Mouse (Mus musculus): Measurements from ENCODE around the gene Hist1h4d.
"Not testable (repeated sequence)": the region's sequence is repeated elsewhere in the genome, so short reads cannot be mapped to it uniquely, and the experiment has no call there.

Gene Hist1h4d

DNA sequence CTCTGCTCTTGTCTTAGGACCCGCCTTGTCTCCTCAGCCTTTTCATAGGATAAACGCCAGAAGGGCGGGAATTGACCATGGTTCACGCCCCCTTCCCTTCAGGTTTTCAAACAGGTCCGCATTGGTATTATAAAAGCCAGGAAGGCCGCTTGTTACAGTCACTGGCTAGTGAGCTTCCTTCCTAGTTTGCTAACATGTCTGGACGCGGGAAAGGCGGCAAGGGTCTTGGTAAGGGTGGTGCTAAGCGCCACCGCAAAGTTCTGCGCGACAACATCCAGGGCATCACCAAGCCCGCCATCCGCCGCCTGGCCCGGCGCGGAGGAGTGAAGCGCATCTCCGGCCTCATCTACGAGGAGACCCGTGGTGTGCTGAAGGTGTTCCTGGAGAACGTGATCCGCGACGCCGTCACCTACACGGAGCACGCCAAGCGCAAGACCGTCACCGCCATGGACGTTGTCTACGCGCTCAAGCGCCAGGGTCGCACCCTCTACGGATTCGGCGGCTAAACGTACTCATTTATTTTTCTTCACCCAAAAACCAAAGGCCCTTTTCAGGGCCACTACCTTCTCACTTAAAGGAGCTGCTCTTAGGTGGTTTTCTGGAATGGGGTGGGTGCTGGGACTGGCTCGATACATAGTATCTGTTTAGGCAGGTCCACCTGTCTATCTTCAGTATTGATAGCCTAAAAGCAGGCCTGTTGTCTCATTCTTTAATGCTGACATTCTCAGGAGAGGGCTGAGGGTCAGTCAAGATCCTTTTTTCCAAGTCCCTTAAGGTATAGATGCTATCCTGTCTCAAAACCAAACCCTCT, at the start of gene Hist1h4d:
Gene Hist1h4d, plus strand, starts transcription at position 191 of the 811 bp plus-strand sequence.
- in situ Hi-C loops (cut with MboI, MseI), result loop anchor here in 1 of 2 experiments (5.0 kb wide), 1 partner anchor 49 kb away; the partner anchor contains the start of genes Hist1h2af and Hist1h4h

DNA sequence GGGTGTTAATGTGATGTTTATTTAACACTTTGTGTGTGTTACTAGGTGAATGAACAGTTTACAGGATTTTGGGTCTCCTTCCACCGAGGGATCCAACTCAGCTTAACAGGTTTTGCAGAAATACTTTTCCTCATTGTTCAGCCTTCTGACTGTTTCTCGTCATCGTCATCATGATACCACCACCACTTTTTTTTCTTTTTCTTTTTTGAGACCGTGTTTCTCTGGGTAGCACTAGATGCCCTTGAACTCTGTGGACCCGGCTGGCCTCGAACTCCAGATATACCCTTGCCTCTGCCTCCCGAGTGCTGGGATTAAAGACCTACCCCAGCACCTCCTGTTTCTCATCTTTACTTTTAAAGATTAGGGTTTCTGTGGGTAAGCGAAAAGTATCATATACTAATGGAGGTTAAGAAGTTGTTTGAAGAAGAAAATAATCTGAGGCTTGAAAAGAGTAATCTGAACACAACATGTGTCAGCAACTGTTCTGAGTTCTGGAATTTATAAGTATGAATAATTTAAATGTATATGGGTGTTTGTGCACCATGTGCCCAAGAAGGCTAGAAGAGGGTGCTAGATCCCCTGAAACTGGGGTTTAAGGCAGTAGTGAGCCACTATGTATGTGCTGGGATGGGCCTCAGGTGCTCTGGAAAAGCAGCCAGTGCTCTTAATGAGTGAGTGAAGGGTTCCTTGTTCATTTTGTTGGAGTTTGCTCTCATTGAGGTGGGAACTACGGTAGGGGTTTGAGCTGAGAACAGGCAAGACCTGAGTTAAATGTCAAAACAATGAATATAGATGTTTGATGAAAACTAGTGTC, 48.9 kb upstream of the Hist1h4d start:
- in situ Hi-C loops (cut with MboI, MseI), result loop anchor here in 1 of 2 experiments (5.0 to 10.0 kb wide), 3 partner anchors 50 to 1818 kb away; partner anchors contain the start of genes Hist1h2ai, Hist1h2an, Hist1h2bl and Hist1h2bp

DNA sequence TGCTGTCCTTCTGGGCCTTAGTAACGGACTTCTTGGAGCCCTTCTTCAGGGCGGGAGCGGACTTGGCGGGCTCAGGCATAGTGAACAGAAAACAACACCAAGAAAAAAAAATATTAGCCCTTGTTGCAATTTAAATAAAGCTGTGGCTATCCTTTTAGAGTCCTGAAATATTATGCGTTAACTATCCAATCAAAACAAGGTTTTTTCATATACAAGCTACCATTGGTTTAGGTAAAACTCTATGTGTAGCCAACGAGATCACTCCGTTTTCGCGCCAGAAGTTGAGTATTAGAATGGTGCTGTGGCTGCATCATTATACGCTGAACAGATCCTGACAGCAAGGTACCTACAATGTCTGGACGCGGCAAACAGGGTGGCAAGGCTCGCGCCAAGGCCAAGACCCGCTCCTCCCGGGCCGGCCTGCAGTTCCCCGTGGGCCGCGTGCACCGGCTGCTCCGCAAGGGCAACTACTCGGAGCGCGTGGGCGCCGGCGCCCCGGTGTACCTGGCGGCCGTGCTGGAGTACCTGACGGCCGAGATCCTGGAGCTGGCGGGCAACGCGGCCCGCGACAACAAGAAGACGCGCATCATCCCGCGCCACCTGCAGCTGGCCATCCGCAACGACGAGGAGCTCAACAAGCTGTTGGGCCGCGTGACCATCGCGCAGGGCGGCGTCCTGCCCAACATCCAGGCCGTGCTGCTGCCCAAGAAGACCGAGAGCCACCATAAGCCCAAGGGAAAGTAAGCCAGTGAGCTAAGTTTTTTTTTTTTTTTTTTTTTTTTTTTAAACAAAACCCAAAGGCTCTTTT, 47.6 kb upstream of the Hist1h4d start, which contains the start of gene Hist1h2af:
Gene Hist1h2af, plus strand, starts transcription at position 347 of the 808 bp plus-strand sequence.
- in situ Hi-C loops (cut with MboI, MseI), result loop anchor here in 1 of 2 experiments (5.0 to 10.0 kb wide), 3 partner anchors 49 to 1819 kb away; partner anchors contain the start of genes Hist1h2ai, Hist1h2an, Hist1h2bl and Hist1h2bp

DNA sequence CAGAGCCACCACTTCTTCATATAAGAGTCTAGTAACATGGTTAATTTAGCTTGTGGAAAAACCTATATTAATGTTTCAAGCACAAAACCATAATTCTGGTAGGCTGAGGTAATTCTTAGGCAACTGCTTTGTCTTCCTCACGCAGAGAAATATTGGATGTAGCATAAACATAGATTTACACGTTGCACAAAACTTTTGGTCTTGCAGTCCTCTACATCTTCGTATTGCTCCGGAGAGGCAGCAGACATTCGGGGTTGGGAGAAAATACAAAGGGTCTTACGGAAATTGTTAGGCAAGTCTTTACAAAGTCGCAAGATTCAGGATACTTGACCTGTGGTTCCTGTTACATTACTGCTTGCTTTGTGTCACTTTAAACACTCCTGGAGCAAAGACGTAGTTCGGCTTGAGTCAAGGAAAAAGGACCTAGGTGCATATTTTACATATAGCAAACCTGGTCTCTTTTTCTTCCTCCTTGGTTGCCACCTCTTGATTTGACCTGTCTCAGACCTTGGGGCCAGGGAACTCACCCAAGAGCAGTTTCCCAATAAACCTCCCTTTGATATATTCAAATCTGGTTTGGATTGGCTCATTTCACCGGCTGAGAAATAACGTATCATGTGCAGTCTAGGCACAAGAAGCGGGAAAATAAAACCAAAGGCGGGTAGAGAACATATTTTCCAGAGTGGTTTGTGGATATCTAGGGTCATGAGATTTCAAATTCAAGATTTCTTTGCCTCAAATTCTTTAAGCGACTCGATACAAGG, 46.8 kb upstream of the Hist1h4d start:
- in situ Hi-C loops (cut with MboI, MseI), result loop anchor here (5.0 to 10.0 kb wide), 6 partner anchors 43 to 1820 kb away; partner anchors contain the start of genes Hist1h2ai (in 2 of the 2), Hist1h2bl (in 2 of the 2), Hist1h3h (in 2 of the 2) and Hist1h2ah (in 1 of the 2)

DNA sequence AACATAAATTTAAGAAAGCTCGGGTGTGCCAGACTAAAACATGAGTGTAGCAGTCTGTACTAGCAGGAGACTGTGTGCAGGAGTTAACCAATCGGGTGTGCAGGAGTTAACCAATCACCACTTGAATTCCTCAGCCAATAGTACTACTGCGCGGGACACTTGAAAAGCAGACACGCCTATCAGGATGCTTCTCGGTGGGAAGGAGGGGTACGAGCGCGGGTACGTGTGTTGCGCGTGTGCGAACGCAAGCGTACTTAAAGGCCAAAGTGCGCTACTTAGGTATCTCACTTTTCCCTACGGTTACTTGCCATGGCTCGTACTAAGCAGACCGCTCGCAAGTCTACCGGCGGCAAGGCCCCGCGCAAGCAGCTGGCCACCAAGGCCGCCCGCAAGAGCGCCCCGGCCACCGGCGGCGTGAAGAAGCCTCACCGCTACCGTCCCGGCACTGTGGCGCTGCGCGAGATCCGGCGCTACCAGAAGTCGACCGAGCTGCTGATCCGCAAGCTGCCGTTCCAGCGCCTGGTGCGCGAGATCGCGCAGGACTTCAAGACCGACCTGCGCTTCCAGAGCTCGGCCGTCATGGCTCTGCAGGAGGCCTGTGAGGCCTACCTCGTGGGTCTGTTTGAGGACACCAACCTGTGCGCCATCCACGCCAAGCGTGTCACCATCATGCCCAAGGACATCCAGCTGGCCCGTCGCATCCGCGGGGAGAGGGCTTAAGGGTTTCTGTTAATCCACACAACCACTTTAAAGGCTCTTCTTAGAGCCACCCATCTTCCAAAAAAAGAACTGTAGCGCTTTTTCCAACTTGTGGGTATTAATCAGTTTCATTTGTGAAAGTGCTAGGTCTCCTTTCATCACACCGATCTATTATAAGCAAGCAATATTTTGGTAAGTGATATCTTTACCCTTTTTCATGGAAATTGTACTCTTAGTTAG, 46.0 kb upstream of the Hist1h4d start, which contains the start of gene Hist1h3g:
Gene Hist1h3g, plus strand, starts transcription at position 286 of the 939 bp plus-strand sequence.
- in situ Hi-C loops (cut with MboI, MseI), result loop anchor here (5.0 to 10.0 kb wide), 4 partner anchors 42 to 1821 kb away; partner anchors contain the start of genes Hist1h2ai (in 2 of the 2), Hist1h2bl (in 2 of the 2), Hist1h3h (in 2 of the 2) and Hist1h2ah (in 1 of the 2)

DNA sequence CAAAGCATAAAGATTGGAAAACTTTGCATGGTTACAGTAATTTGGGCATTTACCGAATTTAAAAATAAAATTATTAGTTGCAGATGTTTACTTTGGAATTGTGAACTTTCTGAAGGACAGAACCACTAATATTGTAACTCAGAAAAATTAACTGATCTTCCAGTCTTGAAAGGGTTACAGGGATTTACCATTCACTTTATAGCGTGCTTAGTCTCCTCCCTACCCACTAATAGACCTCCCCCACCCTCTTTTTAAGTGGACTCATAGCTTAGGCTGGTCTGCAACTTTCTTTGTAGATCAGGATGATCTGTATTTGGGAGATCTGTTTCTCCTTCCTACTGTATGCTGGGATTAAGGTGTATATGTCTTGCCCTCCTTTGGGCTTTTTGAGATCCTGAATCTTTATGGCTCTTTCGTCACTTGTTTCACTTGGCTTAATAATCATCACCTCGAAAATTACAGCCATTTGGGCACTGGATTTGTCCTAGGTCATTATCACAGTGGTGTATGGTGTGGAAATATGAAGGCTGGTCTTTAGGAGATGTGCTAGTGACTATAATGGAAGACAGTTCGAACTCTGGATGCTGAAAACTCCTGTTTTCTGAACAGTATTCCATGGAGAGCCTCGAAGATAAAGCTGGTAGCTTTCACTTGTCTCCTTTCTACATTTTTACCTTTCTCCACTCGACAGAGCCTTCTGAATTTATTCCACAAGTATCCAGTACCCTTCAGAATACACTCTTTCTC, 45.1 kb upstream of the Hist1h4d start:
- in situ Hi-C loops (cut with MboI, MseI), result loop anchor here (5.0 to 10.0 kb wide), 4 partner anchors 41 to 1821 kb away; partner anchors contain the start of genes Hist1h2ai (in 2 of the 2), Hist1h2bl (in 2 of the 2), Hist1h3h (in 2 of the 2) and Hist1h2ah (in 1 of the 2)

DNA sequence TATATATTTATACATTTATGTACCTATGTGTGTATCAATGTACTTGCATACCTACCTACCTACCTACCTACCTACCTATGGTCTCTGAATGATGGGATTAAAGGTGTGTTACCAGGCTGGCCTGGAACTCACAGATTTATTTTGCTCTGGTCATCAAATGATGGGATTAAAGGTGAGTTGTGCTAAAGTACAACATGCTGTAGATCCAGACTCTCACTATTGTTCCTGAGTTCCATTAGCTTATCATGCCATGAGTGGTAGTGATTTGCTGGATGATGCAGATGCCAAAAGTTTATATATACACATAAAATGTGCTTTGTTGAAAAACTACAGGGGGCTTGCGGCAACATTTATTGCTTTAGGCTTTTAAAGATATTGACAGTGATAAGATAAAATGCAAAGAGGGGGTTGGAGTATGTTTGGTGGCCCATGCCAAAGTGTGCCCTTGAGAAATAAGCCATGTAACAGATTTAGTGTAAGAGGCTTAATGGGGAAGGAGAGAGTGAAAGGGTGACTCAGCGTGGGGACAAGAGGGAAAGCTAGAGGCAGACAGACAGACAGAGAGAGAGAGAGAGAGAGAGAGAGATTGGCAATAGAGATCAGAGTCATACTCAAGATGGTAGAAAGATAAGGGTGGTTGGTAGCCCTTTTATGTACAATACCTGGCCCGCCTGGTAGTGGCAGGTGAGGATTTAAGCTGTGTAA, 44.2 kb upstream of the Hist1h4d start:
- in situ Hi-C loops (cut with MboI, MseI), result loop anchor here (5.0 to 10.0 kb wide), 4 partner anchors 40 to 1822 kb away; partner anchors contain the start of genes Hist1h2ai (in 2 of the 2), Hist1h2bl (in 2 of the 2), Hist1h3h (in 2 of the 2) and Hist1h2ah (in 1 of the 2)

DNA sequence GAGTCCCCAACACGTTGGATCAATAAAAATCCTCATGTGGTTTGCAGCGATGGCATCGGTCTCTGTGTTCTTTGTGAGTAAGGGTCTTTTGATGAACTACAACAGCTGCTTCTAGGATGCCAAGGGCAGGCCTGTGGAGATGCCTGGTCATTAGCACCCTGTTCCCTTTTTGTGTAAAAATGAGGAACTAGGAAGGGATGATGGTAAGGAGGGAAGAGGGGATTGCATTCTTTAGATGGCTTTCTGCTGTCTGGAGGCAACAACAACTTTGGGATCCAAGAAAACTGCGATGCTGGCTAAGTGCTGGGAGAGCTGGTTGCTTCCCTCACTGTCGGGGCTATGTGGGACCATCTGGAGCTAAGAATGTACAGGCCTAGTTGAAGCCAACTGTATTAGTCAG, 43.1 kb upstream of the Hist1h4d start:
- in situ Hi-C loops (cut with MboI, MseI), result loop anchor here (5.0 to 10.0 kb wide), 4 partner anchors 39 to 1823 kb away; partner anchors contain the start of genes Hist1h2ai (in 2 of the 2), Hist1h2bl (in 2 of the 2), Hist1h3h (in 2 of the 2) and Hist1h2ah (in 1 of the 2)

DNA sequence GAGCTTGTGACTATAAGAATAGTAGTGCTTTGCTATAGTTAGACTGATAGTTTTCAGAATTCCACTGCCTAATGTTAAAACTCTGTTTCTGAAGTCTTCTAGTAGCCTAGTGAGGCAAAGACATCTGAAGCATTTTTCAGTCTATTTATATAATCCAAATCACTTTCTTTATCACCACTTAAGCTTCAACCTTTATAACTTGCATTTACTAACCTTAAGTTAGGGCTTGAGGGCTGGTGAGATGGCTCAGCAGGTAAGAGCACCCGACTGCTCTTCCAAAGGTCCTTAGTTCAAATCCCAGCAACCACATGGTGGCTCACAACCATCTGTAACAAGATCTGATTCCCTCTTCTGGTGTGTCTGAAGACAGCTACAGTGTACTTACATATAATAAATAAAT, 41.6 kb upstream of the Hist1h4d start:
- in situ Hi-C loops (cut with MboI, MseI), result loop anchor here (5.0 to 10.0 kb wide), 4 partner anchors 37 to 1825 kb away; partner anchors contain the start of genes Hist1h2ai (in 2 of the 2), Hist1h2bl (in 2 of the 2), Hist1h3h (in 2 of the 2) and Hist1h2ah (in 1 of the 2)

DNA sequence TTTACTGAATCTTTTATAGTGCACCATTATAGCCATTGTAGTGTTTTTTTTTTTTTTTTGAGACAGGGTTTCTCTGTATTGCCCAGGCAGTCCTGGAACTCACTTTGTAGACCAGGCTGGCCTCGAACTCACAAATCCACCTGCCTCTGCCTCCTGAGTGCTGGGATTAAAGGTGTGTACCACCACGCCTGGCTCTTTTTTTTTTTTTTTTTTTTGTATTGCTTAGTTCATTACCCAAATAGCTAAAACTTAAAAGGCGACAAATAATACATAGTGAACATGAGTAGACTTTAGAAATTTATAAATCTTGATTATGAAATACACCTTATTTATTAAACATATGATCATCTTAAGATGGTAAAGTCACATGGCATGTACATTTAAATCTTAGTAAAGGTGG, 39.9 kb upstream of the Hist1h4d start:
- in situ Hi-C loops (cut with MboI, MseI), result no loop called here

DNA sequence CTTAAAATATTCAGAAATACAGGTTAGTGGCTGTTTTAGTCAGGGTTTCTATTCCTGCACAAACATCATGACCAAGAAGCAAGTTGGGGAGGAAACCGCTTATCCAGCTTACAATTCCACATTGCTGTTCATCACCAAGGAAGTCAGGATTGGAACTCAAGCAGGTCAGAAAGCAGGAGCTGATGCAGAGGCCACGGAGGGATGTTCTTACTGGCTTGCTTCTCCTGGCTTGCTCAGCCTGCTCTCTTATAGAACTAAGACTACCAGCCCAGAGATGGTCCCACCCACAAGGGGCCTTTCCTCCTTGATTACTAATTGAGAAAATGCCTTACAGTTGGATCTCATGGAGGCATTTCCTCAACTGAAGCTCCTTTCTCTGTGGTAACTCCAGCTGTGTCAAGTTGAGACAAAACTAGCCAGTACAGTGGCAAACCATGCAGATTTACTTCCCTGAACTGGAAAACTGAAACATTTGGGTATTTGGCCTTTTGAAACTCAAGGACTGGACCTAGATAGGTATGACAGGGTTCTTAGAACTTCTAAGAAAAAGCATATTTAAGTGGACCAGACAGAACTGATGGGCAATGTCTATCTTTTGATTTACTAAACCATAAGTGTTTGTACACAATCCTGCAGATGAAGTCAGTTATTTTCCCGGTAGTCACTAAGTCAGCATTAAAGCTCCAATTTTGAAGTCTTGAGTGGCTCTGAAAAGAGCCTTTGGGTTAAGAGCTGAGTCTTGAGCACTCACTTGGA, 39.0 kb upstream of the Hist1h4d start:
- in situ Hi-C loops (cut with MboI, MseI), result not testable (repeated sequence)

DNA sequence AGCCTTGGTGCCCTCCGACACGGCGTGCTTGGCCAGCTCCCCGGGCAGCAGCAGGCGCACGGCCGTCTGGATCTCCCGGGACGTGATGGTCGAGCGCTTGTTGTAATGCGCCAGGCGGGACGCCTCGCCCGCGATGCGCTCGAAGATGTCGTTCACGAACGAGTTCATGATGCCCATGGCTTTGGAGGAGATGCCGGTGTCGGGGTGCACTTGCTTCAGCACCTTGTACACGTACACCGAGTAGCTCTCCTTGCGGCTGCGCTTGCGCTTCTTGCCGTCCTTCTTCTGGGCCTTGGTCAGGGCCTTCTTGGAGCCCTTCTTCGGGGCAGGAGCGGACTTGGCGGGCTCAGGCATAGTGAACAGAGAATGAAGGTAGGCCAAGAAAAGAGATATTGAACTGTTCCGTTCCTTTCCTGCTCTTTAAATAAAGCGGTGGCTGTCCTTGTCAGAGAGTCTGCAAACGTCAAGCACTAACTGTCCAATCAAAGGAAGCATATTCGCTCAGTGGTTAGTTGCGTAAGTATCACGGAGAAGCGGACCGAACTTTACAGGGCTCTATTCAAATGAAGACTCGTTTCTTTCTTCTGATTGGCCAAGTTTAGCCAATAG, 38.3 kb upstream of the Hist1h4d start, which contains the start of gene Hist1h2bh:
Gene Hist1h2bh, minus strand, starts transcription at position 394 of the 609 bp plus-strand sequence.
- in situ Hi-C loops (cut with MboI, MseI), result not testable (repeated sequence)

DNA sequence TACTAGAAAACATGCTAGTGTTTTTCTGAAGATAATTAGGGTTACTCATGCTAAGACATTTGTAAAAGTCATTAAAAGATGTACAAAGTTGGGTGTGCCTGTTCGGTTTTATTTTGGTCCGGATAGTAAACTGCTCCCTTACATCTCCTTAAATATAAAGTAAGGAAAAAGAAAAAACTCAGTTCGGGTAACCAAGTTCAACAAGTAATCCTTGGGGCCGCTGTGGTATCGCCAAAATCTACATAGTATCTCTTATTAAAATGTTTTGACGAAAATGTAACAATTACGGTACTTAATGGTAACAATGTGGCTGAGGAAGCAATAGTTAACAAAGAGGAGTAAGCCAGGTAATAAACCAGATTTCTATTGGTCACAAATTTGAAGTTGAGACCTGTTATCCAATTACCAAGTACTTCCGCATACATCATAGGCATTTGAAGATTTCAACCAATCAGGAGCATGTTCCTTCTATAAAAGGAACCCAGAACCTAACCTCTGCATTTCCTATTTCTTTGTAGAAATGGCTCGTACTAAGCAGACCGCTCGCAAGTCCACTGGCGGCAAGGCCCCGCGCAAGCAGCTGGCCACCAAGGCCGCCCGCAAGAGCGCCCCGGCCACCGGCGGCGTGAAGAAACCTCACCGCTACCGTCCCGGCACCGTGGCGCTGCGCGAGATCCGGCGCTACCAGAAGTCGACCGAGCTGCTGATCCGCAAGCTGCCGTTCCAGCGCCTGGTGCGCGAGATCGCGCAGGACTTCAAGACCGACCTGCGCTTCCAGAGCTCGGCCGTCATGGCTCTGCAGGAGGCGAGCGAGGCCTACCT, 37.2 kb upstream of the Hist1h4d start, which contains the start of gene Hist1h3f:
Gene Hist1h3f, plus strand, starts transcription at position 88 of the 822 bp plus-strand sequence.
- in situ Hi-C loops (cut with MboI, MseI), result no loop called here

DNA sequence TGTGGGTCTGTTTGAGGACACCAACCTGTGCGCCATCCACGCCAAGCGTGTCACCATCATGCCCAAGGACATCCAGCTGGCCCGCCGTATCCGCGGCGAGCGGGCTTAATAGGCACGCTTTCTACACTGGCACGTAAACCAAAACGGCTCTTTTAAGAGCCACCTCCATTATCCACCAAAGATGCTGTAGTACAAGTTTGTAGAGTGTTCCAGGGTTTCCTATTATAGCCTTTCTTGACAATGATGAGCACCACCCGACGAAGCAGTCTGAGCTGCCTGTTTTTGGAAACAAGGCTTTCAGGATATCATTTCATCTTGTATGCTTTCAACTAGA, 36.6 kb upstream of the Hist1h4d start:
- in situ Hi-C loops (cut with MboI, MseI), result not testable (repeated sequence)

Measured in T-helper 17 cell (primary cell).